Mouse (Mus musculus) gastrocnemius, postnatal 36 days (tissue): ENCODE results near the gene Il6. TPM values are rescaled to one million over a fixed set of nuclear protein-coding genes. Genes with fewer than 3 reads are reported as not detected.

Experiments used
- total RNA-seq, 2 experiments: library from RNA; stranded (reverse); gene quantifications; 2 replicates each; pipeline ENCODE4 v1.2.3; 2021

The Il6 gene
- total RNA-seq, 2 experiments from 2014 or later: not detected

Other genes with a start within 250 kb of the Il6 start
- 1 to 10 TPM; 1.5 to 1.9 TPM for gene Tyms, start 60.5 kb downstream of the Il6 start, total RNA-seq
- gene Garem2, start 92.0 kb downstream of the Il6 start, total RNA-seq: not detected
- gene 3110082J24Rik, start 93.0 kb downstream of the Il6 start, total RNA-seq: not detected
- 100 to 1,000 TPM; 299 to 336 TPM for gene Hadha, start 142.0 kb downstream of the Il6 start, total RNA-seq
- gene Hadhb, start 142.1 kb downstream of the Il6 start, total RNA-seq: 100 to 1,000 TPM; 351 to 401 TPM
- not detected for gene Adgrf3, start 192.6 kb downstream of the Il6 start, total RNA-seq
- 1 to 10 TPM; 9.0 to 9.8 TPM for gene Selenoi, start 219.5 kb downstream of the Il6 start, total RNA-seq